Mouse (Mus musculus) E14TG2a.4 (cell line): Measurements from ENCODE around the gene Pcsk1n.
A peak's percentile ranks its signal among the peaks of the same experiment; 100 is the strongest.

Source experiments
- H3K27me3 ChIP-seq: 2 replicates; pipeline ENCODE4 v1.6.1; 2014; ENCODE audit warnings: low read length, control low read depth; ENCODE audit not compliant: insufficient read depth
- H3K36me3 ChIP-seq: 2 replicates; pipeline ENCODE4 v1.6.1; 2014; ENCODE audit warnings: low read length, control low read depth; ENCODE audit not compliant: insufficient read depth
- H3K4me1 ChIP-seq: replicated peaks from 2 replicates; pipeline ENCODE4 v1.6.1; 2014; ENCODE audit warnings: low read depth, low read length, control low read depth
- H3K4me3 ChIP-seq: replicated peaks from 2 replicates; pipeline ENCODE4 v1.5.1; 2014; ENCODE audit warnings: mild to moderate bottlenecking, low read length
- H3K9me3 ChIP-seq: 2 replicates; pipeline ENCODE4 v1.6.1; 2014; ENCODE audit warnings: low read length, control low read depth
- CTCF ChIP-seq: conservative IDR thresholded peaks from 2 replicates; pipeline ENCODE4 v1.5.1; 2014; ENCODE audit warnings: low read length
- NANOG ChIP-seq: IDR thresholded peaks from 2 replicates; pipeline ENCODE4 v1.6.1; 2014; ENCODE audit warnings: borderline replicate concordance, low read length, mixed read lengths
- POU5F1 ChIP-seq: IDR thresholded peaks from 2 replicates; pipeline ENCODE4 v1.6.1; 2014; ENCODE audit warnings: low read length, borderline replicate concordance

The Pcsk1n gene

DNA sequence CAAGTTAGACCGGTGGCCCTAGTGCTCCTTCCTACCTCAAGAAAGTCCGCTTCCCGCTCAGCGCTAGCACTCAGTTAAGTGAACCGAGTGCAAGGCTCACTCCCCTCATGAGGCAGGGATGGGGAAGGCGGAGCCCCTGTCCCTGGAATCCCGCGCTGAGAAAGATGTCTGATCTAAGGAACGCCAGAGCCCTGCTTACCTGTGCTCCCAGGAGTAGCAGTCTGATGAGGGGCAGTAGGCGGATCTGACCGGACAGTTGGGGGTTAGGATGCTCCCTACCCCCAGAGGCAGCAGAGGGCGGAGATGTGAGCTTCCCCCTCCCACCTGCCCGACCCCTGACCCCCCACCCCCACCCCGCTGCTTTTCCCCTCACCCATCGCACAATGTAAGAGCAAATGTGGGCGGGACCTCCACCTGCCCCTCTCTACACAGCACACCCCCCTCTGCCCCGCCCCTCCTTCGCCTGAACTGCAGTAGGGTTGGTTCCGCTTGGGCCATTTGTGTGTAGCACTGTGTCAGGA, 8.7 kb downstream of the Pcsk1n start, which contains the start of gene Eras:
Gene Eras (minus strand): TSS at position 338 of the 521 bp plus-strand sequence.
- TF ChIP-seq NANOG (no peak), POU5F1 (no peak), CTCF (no peak)
- Histone ChIP-seq H3K27me3 (no peaks in the 10 kb centered on the region; the same call in 1 of the 2 replicates), H3K4me1 (peaks cover 67% of the 10 kb centered on the region), H3K9me3 (no peaks in the 10 kb centered on the region), H3K36me3 (peaks cover 61% of the 10 kb centered on the region), H3K4me3 (peak within 1 kb of the TSS; percentile 82)

GRCm38 (mm10) chrX:7936874-7937273, 17.3 kb downstream of the Pcsk1n start:
- TF ChIP-seq CTCF: peak; percentile 42
- TF ChIP-seq NANOG: no peak
- 0 out of 2 replicates have a peak overlapping the region, but pooled peaks have one; percentile 13 for H3K4me3 ChIP-seq
- no peaks in the 10 kb centered on the region for H3K27me3 ChIP-seq
- no peaks in the 10 kb centered on the region for H3K9me3 ChIP-seq
- peaks cover 93% of the 10 kb centered on the region for H3K36me3 ChIP-seq
- peaks cover 28% of the 10 kb centered on the region for H3K4me1 ChIP-seq

- H3K27me3 ChIP-seq: no peaks in the 10 kb centered on the region
- H3K4me3 ChIP-seq: no peak overlapping the region
- no peaks in the 10 kb centered on the region for H3K9me3 ChIP-seq
- H3K4me1 ChIP-seq: peaks cover 20% of the 10 kb centered on the region
- no peak for TF ChIP-seq NANOG
- no peak for TF ChIP-seq CTCF
- no peak for TF ChIP-seq POU5F1
- peaks cover 93% of the 10 kb centered on the region for H3K36me3 ChIP-seq
These were observed 18.0 kb downstream of the Pcsk1n start for GRCm38 (mm10) chrX:7937667-7938066.

- Histone ChIP-seq H3K4me3 (no peak overlapping the region), H3K27me3 (no peaks in the 10 kb centered on the region), H3K36me3 (peaks cover 57% of the 10 kb centered on the region), H3K9me3 (no peaks in the 10 kb centered on the region), H3K4me1 (peaks cover 44% of the 10 kb centered on the region)
- TF ChIP-seq NANOG (no peak), CTCF (no peak), POU5F1 (no peak)
These were observed 26.0 kb downstream of the Pcsk1n start for GRCm38 (mm10) chrX:7945618-7946017.

DNA sequence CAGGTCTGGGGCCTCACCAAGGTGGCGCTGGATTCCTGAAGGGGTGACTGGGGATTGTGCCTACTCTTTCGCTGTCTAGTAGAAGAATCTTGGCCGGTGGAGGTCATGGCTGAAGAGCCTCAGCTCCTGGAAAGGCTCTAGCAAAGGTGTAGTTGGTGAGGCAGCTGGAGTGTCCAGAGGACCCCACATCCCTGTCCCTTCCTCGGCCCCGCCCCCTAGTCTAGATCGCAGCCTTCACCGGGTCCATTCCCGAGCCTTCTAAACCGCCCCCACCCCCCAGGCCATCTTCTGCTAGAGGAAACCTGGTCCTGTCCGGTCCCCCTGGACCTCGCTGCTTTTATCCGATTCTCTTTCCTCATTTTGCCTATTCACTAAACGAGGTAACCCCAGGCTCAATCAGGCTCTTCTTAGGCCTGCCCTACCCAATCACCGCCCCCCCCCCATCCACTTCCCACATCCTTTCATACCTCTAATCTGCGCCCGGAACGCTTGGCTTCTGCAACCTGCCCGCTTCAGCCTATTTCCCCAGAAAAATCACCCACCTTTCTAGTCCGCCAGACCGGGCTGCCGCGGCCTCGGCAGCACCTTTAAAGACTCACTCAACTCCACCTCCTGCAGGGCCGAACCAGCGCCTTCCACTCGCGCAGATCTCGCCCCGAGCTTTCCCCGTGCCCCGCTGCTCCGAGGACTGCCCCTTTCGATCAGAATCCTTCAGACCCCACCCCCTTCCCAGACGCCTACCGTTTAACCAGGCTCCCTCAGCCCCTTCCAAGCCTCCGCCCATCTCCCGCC, 27.7 kb downstream of the Pcsk1n start, which contains the start of gene Hdac6:
Gene Hdac6 (minus strand): TSS at position 782 of the 792 bp plus-strand sequence.
- Histone ChIP-seq H3K4me1 (peaks cover 60% of the 10 kb centered on the region), H3K36me3 (peaks cover 42% of the 10 kb centered on the region), H3K27me3 (no peaks in the 10 kb centered on the region), H3K9me3 (no peaks in the 10 kb centered on the region), H3K4me3 (peak within 1 kb of the TSS; percentile 80)
- TF ChIP-seq POU5F1 (no peak), CTCF (no peak), NANOG (no peak)

DNA sequence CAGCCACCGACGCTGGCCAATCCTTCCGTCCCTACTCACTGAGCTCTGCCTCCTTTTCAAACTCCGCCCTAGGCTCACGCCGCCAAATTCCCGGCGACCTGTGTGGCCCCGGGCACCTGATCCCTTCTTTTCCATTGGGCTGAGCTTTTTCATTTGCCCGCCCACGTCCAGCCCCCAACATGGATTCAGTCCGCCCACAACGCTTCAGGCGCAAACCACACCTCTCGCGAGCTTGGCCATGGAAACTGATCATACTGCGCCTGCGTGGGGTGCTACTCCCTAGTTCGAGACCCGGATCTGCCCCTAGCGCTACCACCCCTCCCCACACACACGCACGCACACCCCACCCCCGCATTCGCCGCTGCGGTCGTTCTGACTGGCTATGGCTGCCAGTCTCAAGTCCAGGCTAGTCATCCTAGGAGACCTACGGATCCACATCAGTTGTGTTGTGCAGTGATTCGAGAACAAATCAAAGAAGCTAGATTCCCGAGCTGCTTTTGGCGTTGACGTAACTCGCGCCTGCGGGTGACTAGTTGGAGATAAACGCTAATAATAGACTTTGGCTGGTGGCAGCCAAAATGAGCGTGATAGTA, 28.4 kb downstream of the Pcsk1n start:
- peak overlapping the region; percentile 77 for H3K4me3 ChIP-seq
- TF ChIP-seq POU5F1: no peak
- no peak for TF ChIP-seq CTCF
- peaks cover 35% of the 10 kb centered on the region for H3K36me3 ChIP-seq
- no peaks in the 10 kb centered on the region for H3K9me3 ChIP-seq
- peaks cover 66% of the 10 kb centered on the region for H3K4me1 ChIP-seq
- H3K27me3 ChIP-seq: no peaks in the 10 kb centered on the region

GRCm38 (mm10) chrX:7950091-7950490, 30.5 kb downstream of the Pcsk1n start:
- H3K4me3 ChIP-seq: no peak overlapping the region
- H3K36me3 ChIP-seq: peaks cover 14% of the 10 kb centered on the region
- no peaks in the 10 kb centered on the region for H3K9me3 ChIP-seq
- TF ChIP-seq CTCF: no peak
- TF ChIP-seq POU5F1: no peak
- no peak for TF ChIP-seq NANOG
- no peaks in the 10 kb centered on the region for H3K27me3 ChIP-seq
- H3K4me1 ChIP-seq: peaks cover 60% of the 10 kb centered on the region

- H3K9me3 ChIP-seq: no peaks in the 10 kb centered on the region
- no peaks in the 10 kb centered on the region for H3K27me3 ChIP-seq
- no peaks in the 10 kb centered on the region for H3K36me3 ChIP-seq
- no peak overlapping the region for H3K4me3 ChIP-seq
- TF ChIP-seq CTCF (no peak), POU5F1 (no peak), NANOG (no peak)
- H3K4me1 ChIP-seq: no peaks in the 10 kb centered on the region
These were observed 39.2 kb downstream of the Pcsk1n start for GRCm38 (mm10) chrX:7958868-7959267.
